Mouse (Mus musculus): ENCODE measurements at regions not wholly inside any gene's neighbourhood (a gene's known extent, or its start where the extent isn't known, plus 50 kb on each side); places are given as distances from the start of the nearest gene placed in this dataset.

DNA sequence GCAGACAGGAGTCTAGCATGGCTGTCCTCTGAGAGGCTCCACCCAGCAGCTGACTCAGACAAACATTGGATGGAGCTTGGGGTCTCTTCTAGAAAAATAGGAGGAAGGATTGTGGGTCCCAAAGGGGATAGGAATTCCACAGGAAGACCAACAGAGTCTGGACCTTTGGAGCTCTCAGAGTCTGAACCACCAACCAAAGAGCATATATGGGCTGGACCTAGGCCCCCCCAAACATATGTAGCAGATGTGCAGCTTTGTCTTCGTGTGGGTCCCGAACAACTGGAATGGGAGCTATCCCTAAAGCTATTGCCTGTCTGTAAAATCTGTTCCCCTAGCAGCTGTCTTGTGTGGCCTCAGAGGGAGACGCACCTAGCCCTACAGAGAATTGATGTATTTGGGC, 50.1 kb upstream of the Cpm start:
- in situ Hi-C loops (cut with MseI, MboI): no loop called here

- in situ Hi-C loops (cut with MseI, MboI): no loop called here
These were observed 50.6 kb upstream of the Cpm start for GRCm38 (mm10) chr10:117578696-117579146.

DNA sequence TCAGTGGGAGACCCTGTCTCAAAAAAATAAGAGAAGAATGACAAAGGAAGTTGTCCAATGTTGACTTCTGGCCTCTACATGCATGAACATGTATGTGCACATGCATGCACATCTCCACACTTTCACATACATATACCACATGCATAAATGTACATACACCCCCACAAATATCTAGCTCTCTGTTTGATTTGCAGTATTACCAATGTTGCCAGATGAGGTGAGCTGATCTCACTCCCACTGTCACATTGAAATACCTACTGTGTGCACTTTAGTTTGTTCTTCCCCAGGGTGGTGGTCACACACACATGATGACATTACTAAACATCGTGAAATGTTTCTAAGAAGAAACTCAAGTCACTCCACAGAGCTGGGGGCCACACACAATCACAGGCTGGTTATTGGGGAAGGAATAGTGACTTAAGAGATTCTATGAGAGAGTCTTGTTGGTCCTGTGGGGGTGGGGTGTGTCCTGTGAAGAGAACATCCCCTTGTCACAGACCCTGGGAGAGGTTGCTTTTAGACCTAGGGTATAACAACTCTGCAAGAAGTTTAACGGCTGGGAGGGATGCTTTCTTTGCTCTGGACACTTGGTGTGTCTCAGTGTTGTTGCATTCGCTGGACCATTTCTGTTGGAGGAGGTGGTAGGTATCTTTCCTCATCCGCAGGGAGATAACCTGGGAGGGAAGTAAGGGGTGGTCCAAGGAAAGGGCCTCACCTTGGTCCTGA, 51.2 kb upstream of the Cpm start:
- in situ Hi-C loops (cut with MseI, MboI): no loop called here

GRCm38 (mm10) chr10:117576881-117577730, 52.2 kb upstream of the Cpm start:
- in situ Hi-C loops (cut with MseI, MboI): no loop called here

GRCm38 (mm10) chr10:117576154-117576859, 53.0 kb upstream of the Cpm start:
- in situ Hi-C loops (cut with MseI, MboI): no loop called here

- in situ Hi-C loops (cut with MseI, MboI): no loop called here
These were observed 53.7 kb upstream of the Cpm start for GRCm38 (mm10) chr10:117575404-117576153.

GRCm38 (mm10) chr10:117574915-117575314, 54.4 kb upstream of the Cpm start:
- in situ Hi-C loops (cut with MseI, MboI): no loop called here

DNA sequence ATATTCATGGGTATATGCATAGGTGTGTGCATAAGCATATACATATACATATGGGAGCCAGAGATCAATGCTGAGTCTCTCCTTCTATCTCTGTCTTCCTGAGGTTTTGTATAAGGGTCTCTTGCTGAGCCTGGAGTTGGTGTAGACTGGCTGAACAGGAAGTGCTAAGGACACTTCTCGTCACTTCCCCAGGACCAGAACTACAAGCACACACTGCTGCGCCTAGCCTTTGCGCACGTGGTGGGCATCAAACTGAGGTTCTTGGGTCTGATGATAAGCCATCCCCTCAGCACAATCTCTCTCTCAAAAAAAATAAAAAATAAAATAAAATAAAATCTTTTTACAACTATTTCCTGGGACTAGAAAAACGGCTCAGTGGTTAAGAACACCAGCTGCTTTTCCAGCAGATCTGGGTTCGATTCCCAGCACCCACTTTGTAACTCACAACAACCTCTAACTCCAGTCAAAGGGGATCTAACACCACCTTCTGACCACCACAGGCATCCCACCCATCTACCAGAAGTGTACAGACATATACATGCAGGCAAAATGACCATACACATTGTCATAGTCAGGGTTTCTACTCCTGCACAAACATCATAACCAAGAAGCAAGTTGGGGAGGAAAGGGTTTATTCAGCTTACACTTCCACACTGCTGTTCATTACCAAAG, 55.1 kb upstream of the Cpm start:
- in situ Hi-C loops (cut with MseI, MboI): no loop called here

- in situ Hi-C loops (cut with MseI, MboI): no loop called here
These were observed 55.8 kb upstream of the Cpm start for GRCm38 (mm10) chr10:117573596-117573850.

DNA sequence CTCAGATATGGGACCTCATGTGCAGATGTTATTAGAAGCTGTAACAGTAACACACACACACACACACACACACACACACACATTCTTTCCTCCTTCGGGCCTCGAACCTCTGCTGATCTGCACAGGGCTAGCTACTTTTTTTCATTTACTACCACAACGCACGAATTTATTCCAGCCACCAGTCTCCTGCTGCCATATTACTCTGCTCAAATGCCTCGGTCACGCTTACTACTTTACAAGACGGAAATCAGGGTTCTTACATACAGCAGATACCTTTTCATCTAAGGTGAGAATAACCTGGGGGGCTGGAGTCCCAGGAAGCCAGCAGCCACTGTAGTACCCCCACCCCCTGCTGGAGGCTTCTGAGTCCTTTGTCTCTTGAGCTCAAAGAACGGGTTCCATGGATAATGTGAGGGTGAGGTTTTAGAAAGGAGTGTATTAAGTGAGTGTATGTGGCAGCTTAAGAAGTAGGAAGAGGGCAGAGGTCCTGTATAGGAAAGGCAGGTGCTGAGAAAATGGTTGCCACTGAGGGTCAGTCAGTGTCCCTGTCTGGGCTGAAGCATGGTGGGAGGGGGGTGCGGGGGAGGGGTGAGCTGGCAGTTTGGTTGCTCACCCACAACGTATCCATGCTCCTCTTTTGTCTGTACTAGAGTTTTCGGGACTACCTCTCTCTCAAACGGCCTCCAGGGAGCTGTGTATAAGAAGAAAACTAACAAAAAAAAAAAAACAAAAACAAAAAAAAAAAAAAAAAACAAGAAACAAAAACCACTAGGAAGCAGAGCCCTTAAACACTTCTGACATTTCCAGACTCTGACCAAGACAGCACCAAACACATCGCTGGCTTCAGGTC, 56.3 kb upstream of the Cpm start:
- in situ Hi-C loops (cut with MseI, MboI): no loop called here

GRCm38 (mm10) chr10:117571891-117572573, 57.3 kb upstream of the Cpm start:
- in situ Hi-C loops (cut with MseI, MboI): no loop called here

GRCm38 (mm10) chr10:117570971-117571861, 58.1 kb upstream of the Cpm start:
- in situ Hi-C loops (cut with MseI, MboI): no loop called here

DNA sequence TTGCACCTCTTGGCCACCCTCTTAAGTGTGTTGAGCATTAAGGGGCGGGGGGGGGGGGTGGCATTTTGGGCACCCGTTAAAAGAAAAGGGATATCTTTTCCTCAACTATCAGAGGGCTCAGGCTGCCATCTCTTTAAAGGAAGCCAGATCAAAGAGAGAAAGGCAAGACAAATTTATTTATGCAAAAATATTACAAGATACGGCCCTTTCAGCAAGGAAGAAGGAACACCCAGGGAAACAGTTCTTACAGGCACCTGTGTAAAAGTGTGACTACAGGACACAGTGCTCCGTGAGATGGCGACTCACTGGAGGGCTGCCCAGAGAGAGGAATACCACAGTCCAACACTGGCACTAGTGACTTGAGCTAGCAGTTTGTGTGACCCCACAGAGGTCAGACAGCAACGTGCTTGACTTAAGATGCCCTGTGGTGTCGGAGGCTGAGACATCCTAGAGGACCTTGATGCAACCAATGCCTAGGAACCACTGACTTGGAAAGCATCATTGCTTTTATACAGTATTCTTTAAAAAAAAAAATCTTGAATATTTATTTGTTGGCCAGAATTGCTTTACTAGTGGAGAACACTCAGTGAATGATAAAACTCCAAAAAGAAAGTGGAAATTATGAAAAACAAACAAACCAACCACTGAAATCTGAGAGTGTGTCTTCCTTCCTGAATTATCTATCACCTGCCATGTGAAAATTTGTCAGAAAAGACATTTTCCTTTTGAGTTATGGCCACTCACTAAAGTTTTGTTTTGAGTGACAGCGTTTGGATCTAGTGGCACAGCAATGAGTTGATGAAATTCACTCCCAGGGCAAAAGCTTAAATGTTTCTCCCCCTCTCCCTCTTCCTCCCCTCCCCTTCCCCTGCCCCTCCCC, 59.0 kb upstream of the Cpm start:
- in situ Hi-C loops (cut with MseI, MboI): no loop called here

GRCm38 (mm10) chr10:117569301-117570079, 59.8 kb upstream of the Cpm start:
- in situ Hi-C loops (cut with MseI, MboI): loop anchor here in 1 of 2 experiments (10.0 kb wide), 1 partner anchor 105 kb away; no protein-coding TSS in a partner anchor

DNA sequence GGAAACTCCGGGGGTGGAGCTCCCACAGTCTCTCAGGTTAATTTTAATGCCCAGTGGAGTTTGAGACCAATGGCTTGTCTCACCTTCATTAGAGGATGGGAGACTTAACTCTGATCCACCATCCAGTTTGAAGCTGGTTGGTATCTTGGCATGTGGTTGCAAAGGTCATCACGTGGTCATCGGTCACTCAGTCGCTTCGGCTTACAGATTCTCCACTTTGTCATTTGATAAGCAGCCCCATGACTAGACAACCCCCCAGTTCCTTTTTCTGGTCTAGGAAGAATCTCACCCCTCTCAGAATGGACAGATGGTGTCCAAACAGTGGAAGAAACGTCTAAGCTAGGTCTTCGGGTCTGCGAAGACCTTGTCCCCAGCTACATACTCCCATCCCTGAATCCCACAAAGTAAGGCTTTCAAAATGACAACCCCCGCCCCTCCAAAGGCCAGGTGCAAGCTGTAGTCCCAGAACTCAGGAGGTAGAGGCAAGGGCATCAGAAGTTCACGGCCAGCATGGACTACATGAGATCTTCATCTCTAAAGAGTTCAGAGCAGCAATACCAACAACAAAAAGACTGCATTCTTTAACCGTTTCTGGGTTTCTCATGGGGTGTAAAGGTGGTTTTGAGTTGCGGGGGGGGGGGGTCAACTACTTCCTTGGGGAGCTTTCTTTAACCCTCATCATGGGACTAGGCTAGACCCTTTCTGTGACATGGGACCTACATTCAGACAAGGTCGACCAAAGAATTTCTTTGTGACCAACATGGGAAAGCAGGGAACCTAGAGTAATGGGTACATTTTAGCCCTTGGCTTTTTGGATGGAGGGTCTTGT, 60.6 kb upstream of the Cpm start:
- in situ Hi-C loops (cut with MseI, MboI): loop anchor here in 1 of 2 experiments (10.0 kb wide), 1 partner anchor 106 kb away; no protein-coding TSS in a partner anchor

DNA sequence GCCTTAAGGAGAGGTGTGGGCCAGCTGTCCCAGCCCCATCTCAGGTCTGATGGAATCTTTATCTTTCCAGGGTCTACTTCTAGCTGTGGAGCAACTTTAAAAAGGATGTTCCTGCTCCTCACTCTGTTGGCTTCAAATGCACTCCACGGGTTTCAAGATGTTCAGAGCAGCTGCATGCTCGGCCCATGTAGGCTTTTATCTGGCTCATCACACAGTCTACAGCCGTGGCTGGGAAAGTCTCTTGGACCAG, 61.2 kb upstream of the Cpm start:
- in situ Hi-C loops (cut with MseI, MboI): loop anchor here in 1 of 2 experiments (10.0 kb wide), 1 partner anchor 107 kb away; no protein-coding TSS in a partner anchor

All from mouse trophoblast stem cell (cell line).